Mouse (Mus musculus): ENCODE measurements around the gene Etnk1. TPM values are rescaled to one million over a fixed set of nuclear protein-coding genes. Genes with fewer than 3 reads are reported as not detected.
A peak's percentile ranks its signal among the peaks of the same experiment; 100 is the strongest.

The Etnk1 gene
- polyA plus RNA-seq, 1 experiment from 2014 or later: 40.4 TPM

GRCm38 (mm10) chr6:143155996-143156395 lies 11.0 kb upstream of the Etnk1 start:
- Histone ChIP-seq H3K27me3 (replicated peaks; ENCODE audit: control insufficient read depth, insufficient read depth, low read length) (no peaks in the 10 kb centered on the region), H3K36me3 (ENCODE audit: control insufficient read depth, insufficient read depth) (no peaks in the 10 kb centered on the region), H3K27ac (ENCODE audit: low read length) (no peak overlapping the region), H3K9ac (replicated peaks; ENCODE audit: low read depth, low read length) (no peak overlapping the region), H3K4me3 (replicated peaks; ENCODE audit: low read length) (no peak overlapping the region), H3K9me3 (ENCODE audit: control insufficient read depth, low read length) (no peaks in the 10 kb centered on the region), H3K4me1 (replicated peaks; ENCODE audit: control insufficient read depth, insufficient read depth, low read length) (no peaks in the 10 kb centered on the region), H3K4me2 (ENCODE audit: low read length) (no peak overlapping the region)
- WGBS: 74% methylated on average over 1 of the region's 1 CpGs
- no peak for ATAC-seq

GRCm38 (mm10) chr6:143156684-143157083 lies 10.3 kb upstream of the Etnk1 start:
- Histone ChIP-seq H3K27ac (ENCODE audit: low read length) (no peak overlapping the region), H3K36me3 (ENCODE audit: control insufficient read depth, insufficient read depth) (no peaks in the 10 kb centered on the region), H3K4me2 (ENCODE audit: low read length) (no peak overlapping the region), H3K9me3 (ENCODE audit: control insufficient read depth, low read length) (no peaks in the 10 kb centered on the region), H3K4me3 (replicated peaks; ENCODE audit: low read length) (no peak overlapping the region), H3K9ac (replicated peaks; ENCODE audit: low read depth, low read length) (no peak overlapping the region), H3K27me3 (replicated peaks; ENCODE audit: control insufficient read depth, insufficient read depth, low read length) (no peaks in the 10 kb centered on the region), H3K4me1 (replicated peaks; ENCODE audit: control insufficient read depth, insufficient read depth, low read length) (no peaks in the 10 kb centered on the region)
- 78% methylated on average over 7 of the region's 7 CpGs for WGBS
- no peak for ATAC-seq

- Histone ChIP-seq H3K27ac (ENCODE audit: low read length) (no peak overlapping the region), H3K9me3 (ENCODE audit: control insufficient read depth, low read length) (no peaks in the 10 kb centered on the region), H3K4me2 (ENCODE audit: low read length) (no peak overlapping the region), H3K4me3 (replicated peaks; ENCODE audit: low read length) (no peak overlapping the region), H3K27me3 (replicated peaks; ENCODE audit: control insufficient read depth, insufficient read depth, low read length) (no peaks in the 10 kb centered on the region), H3K4me1 (replicated peaks; ENCODE audit: control insufficient read depth, insufficient read depth, low read length) (no peaks in the 10 kb centered on the region), H3K9ac (replicated peaks; ENCODE audit: low read depth, low read length) (no peak overlapping the region), H3K36me3 (ENCODE audit: control insufficient read depth, insufficient read depth) (no peaks in the 10 kb centered on the region)
- 87% methylated on average over 8 of the region's 8 CpGs for WGBS
- no peak for ATAC-seq
Measured at GRCm38 (mm10) chr6:143157401-143157800, 9.6 kb upstream of the Etnk1 start.

- WGBS: 91% methylated on average over 6 of the region's 6 CpGs
Measured at GRCm38 (mm10) chr6:143160572-143161231, 6.3 kb upstream of the Etnk1 start.

DNA sequence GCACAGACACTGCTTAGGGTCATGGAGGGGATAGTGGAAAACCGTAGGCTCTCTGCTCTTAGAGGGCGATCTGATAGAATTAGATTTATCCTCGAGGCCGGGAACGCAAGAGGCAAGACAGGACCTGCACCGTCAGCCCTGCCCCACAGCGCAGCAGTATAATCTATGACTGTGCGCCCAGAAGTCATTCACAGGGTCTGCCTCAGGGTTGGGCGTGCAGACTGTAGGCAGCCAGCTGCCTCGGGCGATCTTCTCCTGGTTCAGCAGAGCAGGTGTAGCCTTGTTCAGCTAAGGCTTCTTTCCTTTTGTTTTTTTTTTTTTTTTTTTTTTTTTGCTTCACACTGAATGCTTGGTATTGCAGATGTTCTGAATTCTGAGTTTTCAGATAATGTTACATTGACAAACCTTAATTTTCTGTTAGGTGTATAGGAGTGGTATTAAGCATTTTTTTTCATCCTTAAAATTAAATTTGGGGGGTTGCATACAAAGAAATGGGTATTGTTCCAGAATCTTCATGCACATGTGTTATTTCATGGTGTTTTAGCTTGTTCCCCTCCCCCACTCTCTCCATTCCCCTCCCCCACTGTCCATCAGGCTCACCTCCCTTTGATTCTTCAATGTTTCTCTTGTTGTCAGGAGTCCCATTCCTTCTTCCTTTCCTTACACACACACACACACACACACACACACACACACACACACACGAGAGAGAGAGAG lies 4.7 kb upstream of the Etnk1 start:
- no peak overlapping the region for H3K4me2 ChIP-seq (ENCODE audit: low read length)

More at GRCm38 (mm10) chr6:143160572-143161231, 6.3 kb upstream of the Etnk1 start:
- H3K9ac ChIP-seq (replicated peaks; ENCODE audit: low read depth, low read length): no peak overlapping the region
- H3K4me3 ChIP-seq (replicated peaks; ENCODE audit: low read length): no peak overlapping the region
- ATAC-seq: no peak
- H3K9me3 ChIP-seq (ENCODE audit: control insufficient read depth, low read length): no peaks in the 10 kb centered on the region
- no peak overlapping the region for H3K4me2 ChIP-seq (ENCODE audit: low read length)
- H3K27me3 ChIP-seq (replicated peaks; ENCODE audit: control insufficient read depth, insufficient read depth, low read length): no peaks in the 10 kb centered on the region
- H3K4me1 ChIP-seq (replicated peaks; ENCODE audit: control insufficient read depth, insufficient read depth, low read length): no peaks in the 10 kb centered on the region
- H3K36me3 ChIP-seq (ENCODE audit: control insufficient read depth, insufficient read depth): no peaks in the 10 kb centered on the region
- H3K27ac ChIP-seq (ENCODE audit: low read length): no peak overlapping the region

GRCm38 (mm10) chr6:143163956-143164905 lies 2.8 kb upstream of the Etnk1 start:
- Histone ChIP-seq H3K4me3 (replicated peaks; ENCODE audit: low read length) (no peak overlapping the region), H3K4me1 (replicated peaks; ENCODE audit: control insufficient read depth, insufficient read depth, low read length) (peaks cover 10% of the 10 kb centered on the region), H3K27me3 (replicated peaks; ENCODE audit: control insufficient read depth, insufficient read depth, low read length) (no peaks in the 10 kb centered on the region), H3K36me3 (ENCODE audit: control insufficient read depth, insufficient read depth) (no peaks in the 10 kb centered on the region), H3K9ac (replicated peaks; ENCODE audit: low read depth, low read length) (no peak overlapping the region), H3K9me3 (ENCODE audit: control insufficient read depth, low read length) (no peaks in the 10 kb centered on the region), H3K4me2 (ENCODE audit: low read length) (no peak overlapping the region), H3K27ac (ENCODE audit: low read length) (no peak overlapping the region)
- 91% methylated on average over 15 of the region's 15 CpGs for WGBS
- ATAC-seq: no peak

More for the DNA sequence above, 4.7 kb upstream of the Etnk1 start:
- 64% methylated on average over 11 of the region's 12 CpGs for WGBS
- Histone ChIP-seq H3K4me3 (replicated peaks; ENCODE audit: low read length) (no peak overlapping the region), H3K4me1 (replicated peaks; ENCODE audit: control insufficient read depth, insufficient read depth, low read length) (no peaks in the 10 kb centered on the region; the same call in 1 of the 2 replicates), H3K9me3 (ENCODE audit: control insufficient read depth, low read length) (no peaks in the 10 kb centered on the region), H3K27me3 (replicated peaks; ENCODE audit: control insufficient read depth, insufficient read depth, low read length) (no peaks in the 10 kb centered on the region), H3K27ac (ENCODE audit: low read length) (no peak overlapping the region), H3K36me3 (ENCODE audit: control insufficient read depth, insufficient read depth) (no peaks in the 10 kb centered on the region), H3K9ac (replicated peaks; ENCODE audit: low read depth, low read length) (no peak overlapping the region)
- no peak for ATAC-seq

DNA sequence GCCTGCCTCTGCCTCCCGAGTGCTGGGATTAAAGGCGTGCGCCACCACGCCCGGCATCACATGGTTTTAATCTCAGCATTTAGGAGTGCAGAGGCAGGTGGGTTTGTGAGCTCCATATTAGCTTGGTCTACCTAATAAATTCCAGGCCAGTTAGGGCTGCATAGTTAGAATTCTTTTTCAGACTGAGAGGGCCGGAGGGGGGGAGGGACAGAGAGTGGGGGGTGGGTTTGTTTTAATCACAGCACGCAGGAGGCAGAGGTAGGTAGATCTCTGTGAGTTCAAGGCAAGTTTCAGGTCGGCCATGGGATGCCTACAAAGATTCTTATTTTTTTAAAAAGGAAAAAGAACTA lies 2.1 kb upstream of the Etnk1 start:
- peaks cover 16% of the 10 kb centered on the region for H3K4me1 ChIP-seq (replicated peaks; ENCODE audit: control insufficient read depth, insufficient read depth, low read length)
- 91% methylated on average over 8 of the region's 8 CpGs for WGBS
- no peak overlapping the region for H3K4me3 ChIP-seq (replicated peaks; ENCODE audit: low read length)
- H3K27ac ChIP-seq (ENCODE audit: low read length): no peak overlapping the region
- no peaks in the 10 kb centered on the region for H3K36me3 ChIP-seq (ENCODE audit: control insufficient read depth, insufficient read depth)
- no peak for ATAC-seq
- H3K27me3 ChIP-seq (replicated peaks; ENCODE audit: control insufficient read depth, insufficient read depth, low read length): no peaks in the 10 kb centered on the region
- no peak overlapping the region for H3K9ac ChIP-seq (replicated peaks; ENCODE audit: low read depth, low read length)
- no peak overlapping the region for H3K4me2 ChIP-seq (ENCODE audit: low read length)
- H3K9me3 ChIP-seq (ENCODE audit: control insufficient read depth, low read length): no peaks in the 10 kb centered on the region

DNA sequence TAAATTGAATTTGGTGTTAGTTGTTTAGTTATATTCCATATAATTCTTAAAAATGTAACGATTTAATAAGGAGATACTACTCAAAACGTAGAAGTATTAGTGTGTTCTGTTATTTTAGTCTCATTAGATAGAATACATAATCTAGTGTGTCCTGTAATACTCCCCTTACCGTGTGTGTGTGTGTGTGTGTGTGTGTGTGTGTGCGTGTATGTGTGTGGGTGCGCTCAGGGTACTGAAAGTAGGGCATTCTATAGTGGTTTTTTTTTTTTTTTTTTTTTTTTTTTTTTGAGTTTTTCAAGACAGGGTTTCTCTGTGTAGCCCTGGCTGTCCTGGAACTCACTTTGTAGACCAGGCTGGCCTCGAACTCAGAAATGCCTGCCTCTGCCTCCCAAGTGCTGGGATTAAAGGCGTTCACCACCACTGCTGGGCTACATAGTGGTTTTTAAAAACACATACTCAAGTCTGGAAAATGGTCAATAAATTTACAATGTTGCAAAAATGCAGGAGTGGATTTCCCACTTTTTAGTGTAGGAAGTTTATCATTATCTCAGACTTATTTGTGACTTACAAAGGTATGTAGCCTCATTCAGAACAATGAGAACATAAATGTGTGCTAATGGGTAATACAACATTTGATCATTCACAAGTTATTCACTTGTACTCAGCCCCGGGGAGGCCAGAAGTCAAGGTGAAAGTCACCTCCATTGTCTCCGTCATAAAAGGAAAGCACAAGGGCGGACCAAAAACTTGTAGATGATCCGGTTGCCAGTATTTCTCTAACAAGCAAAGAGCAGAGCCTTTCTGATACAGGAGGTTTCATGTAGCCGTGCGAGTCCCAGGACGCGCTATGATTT lies 1.4 kb upstream of the Etnk1 start:
- ATAC-seq: no peak
- no peaks in the 10 kb centered on the region for H3K9me3 ChIP-seq (ENCODE audit: control insufficient read depth, low read length)
- peak overlapping the region; percentile 93 for H3K4me3 ChIP-seq (replicated peaks; ENCODE audit: low read length)
- no peak overlapping the region for H3K27ac ChIP-seq (ENCODE audit: low read length)
- H3K9ac ChIP-seq (replicated peaks; ENCODE audit: low read depth, low read length): peak overlapping the region; percentile 93; the same call in 1 of the 2 replicates
- peak overlapping the region; percentile 92 for H3K4me2 ChIP-seq (ENCODE audit: low read length)
- peaks cover 20% of the 10 kb centered on the region for H3K4me1 ChIP-seq (replicated peaks; ENCODE audit: control insufficient read depth, insufficient read depth, low read length)
- H3K36me3 ChIP-seq (ENCODE audit: control insufficient read depth, insufficient read depth): no peaks in the 10 kb centered on the region
- H3K27me3 ChIP-seq (replicated peaks; ENCODE audit: control insufficient read depth, insufficient read depth, low read length): no peaks in the 10 kb centered on the region
- 61% methylated on average over 15 of the region's 15 CpGs for WGBS

Measured in forebrain, embryonic 16.5 days (tissue).